Mouse (Mus musculus): ENCODE data around the gene Ccr10.

Gene Ccr10

GRCm38 (mm10) chr11:101174851-101175628 is at the start of gene Ccr10:
TSS of gene Ccr10 (minus strand) at chr11:101175443.
- DNase-seq (ENCODE audit: low read depth, low spot score): no peak

- no peak for DNase-seq (ENCODE audit: low read depth, low spot score)
Measured at GRCm38 (mm10) chr11:101224337-101224736, 49.1 kb upstream of the Ccr10 start.

GRCm38 (mm10) chr11:101221306-101221986 is 46.2 kb upstream of the Ccr10 start:
- no peak for DNase-seq (ENCODE audit: low read depth, low spot score)

GRCm38 (mm10) chr11:101220853-101221252 is 45.6 kb upstream of the Ccr10 start:
- DNase-seq (ENCODE audit: low read depth, low spot score): no peak

GRCm38 (mm10) chr11:101218436-101219055 is 43.3 kb upstream of the Ccr10 start:
- no peak for DNase-seq (ENCODE audit: low read depth, low spot score)

- DNase-seq (ENCODE audit: low read depth, low spot score): no peak
Measured at GRCm38 (mm10) chr11:101216936-101217335, 41.7 kb upstream of the Ccr10 start.

- peak; percentile 80 for DNase-seq (ENCODE audit: low read depth, low spot score)
Measured at GRCm38 (mm10) chr11:101211970-101212369, 36.7 kb upstream of the Ccr10 start.

- peak; percentile 76 for DNase-seq (ENCODE audit: low read depth, low spot score)
Measured at GRCm38 (mm10) chr11:101200986-101201385, 25.7 kb upstream of the Ccr10 start.

GRCm38 (mm10) chr11:101199555-101199954 is 24.3 kb upstream of the Ccr10 start:
- DNase-seq (ENCODE audit: low read depth, low spot score): no peak

- DNase-seq (ENCODE audit: low read depth, low spot score): no peak
Measured at GRCm38 (mm10) chr11:101196175-101196574, 20.9 kb upstream of the Ccr10 start.

GRCm38 (mm10) chr11:101195571-101195970 is 20.3 kb upstream of the Ccr10 start:
- no peak for DNase-seq (ENCODE audit: low read depth, low spot score)

- DNase-seq (ENCODE audit: low read depth, low spot score): no peak
Measured at GRCm38 (mm10) chr11:101195101-101195500, 19.9 kb upstream of the Ccr10 start.

- no peak for DNase-seq (ENCODE audit: low read depth, low spot score)
Measured at GRCm38 (mm10) chr11:101194643-101195042, 19.4 kb upstream of the Ccr10 start.

GRCm38 (mm10) chr11:101194137-101194536 is 18.9 kb upstream of the Ccr10 start:
- DNase-seq (ENCODE audit: low read depth, low spot score): no peak

GRCm38 (mm10) chr11:101193076-101193475 is 17.8 kb upstream of the Ccr10 start:
- DNase-seq (ENCODE audit: low read depth, low spot score): no peak

- no peak for DNase-seq (ENCODE audit: low read depth, low spot score)
Measured at GRCm38 (mm10) chr11:101192646-101193045, 17.4 kb upstream of the Ccr10 start.

GRCm38 (mm10) chr11:101191919-101192470 is 16.8 kb upstream of the Ccr10 start:
- DNase-seq (ENCODE audit: low read depth, low spot score): no peak

- DNase-seq (ENCODE audit: low read depth, low spot score): peak; percentile 40
Measured at GRCm38 (mm10) chr11:101190913-101191907, 16.0 kb upstream of the Ccr10 start.

- no peak for DNase-seq (ENCODE audit: low read depth, low spot score)
Measured at GRCm38 (mm10) chr11:101190181-101190912, 15.1 kb upstream of the Ccr10 start.

- no peak for DNase-seq (ENCODE audit: low read depth, low spot score)
Measured at GRCm38 (mm10) chr11:101189495-101190180, 14.4 kb upstream of the Ccr10 start.

Measured in ZHBTc4 (cell line).